Comparison of ENCODE assay signal across 8 mouse cellular contexts in the genomic region with DNA sequence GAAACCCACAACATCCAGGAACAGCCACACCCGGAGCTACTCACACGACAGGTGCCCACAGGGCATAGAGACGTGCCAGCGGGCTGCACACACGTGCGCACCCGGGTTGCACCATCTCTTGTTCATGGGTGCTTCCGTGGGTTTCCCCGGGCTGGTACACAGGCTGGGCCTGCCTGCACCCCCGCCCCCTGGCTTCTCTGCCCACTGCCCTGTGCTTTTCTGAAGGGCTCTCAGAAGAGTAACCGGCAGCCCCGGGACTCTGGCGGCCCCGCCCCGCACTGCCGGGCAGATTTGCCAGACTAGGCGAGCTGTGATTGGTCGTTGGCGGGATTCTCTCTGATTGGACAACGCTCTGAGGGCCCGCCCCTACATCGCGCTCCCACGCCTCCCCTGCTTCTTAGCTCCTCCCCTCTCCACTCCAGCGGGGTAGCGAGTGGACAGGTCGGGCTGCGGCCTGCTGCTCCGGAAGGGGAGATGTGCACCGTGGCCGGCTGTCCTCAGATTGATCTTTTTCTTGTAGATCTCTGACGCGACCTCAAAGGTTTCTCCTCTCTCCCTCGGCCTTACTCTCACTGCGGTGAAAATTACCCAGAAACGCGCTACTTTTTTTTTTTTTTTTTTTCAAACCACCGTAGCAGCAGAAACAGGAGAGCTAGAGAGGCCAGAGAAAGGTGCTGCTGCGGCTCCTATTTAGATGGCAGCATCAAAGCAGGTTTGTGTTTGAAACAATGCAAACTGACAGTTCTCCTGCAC. TPM values are rescaled to one million over a fixed set of nuclear protein-coding genes. Genes with fewer than 3 reads are reported as not detected.
A peak's percentile ranks its signal among the peaks of the same experiment; 100 is the strongest.
DNase-seq lines count a peak whose midpoint lies in the region; ATAC-seq and TF ChIP-seq lines count a peak whose summit lies in the region.

A gene (minus strand): TSS at position 66 of the 753 bp plus-strand sequence.

- H3K27me3 ChIP-seq in ES-Bruce4 (ENCODE audit: control insufficient read depth, insufficient read depth, low read length, poor library complexity, severe bottlenecking), result no peaks in the 10 kb centered on the region
- no peaks in the 10 kb centered on the region for H3K27me3 ChIP-seq in forebrain, embryonic 13.5 days
- H3K27me3 ChIP-seq in heart, postnatal 0 days (ENCODE audit: control insufficient read depth, insufficient read depth, low read length), result no peaks in the 10 kb centered on the region
- no peaks in the 10 kb centered on the region for H3K27me3 ChIP-seq in liver, embryonic 14.5 days (ENCODE audit: control insufficient read depth, insufficient read depth, low read length)
- no peaks in the 10 kb centered on the region for H3K27me3 ChIP-seq in stomach, embryonic 15.5 days (replicated peaks)

- peak within 1 kb of the TSS; percentile 73 for H3K4me2 ChIP-seq in forebrain, embryonic 13.5 days
- H3K4me2 ChIP-seq in heart, postnatal 0 days (ENCODE audit: low read depth, low read length), result peak within 1 kb of the TSS; percentile 76
- H3K4me2 ChIP-seq in liver, embryonic 14.5 days (ENCODE audit: low read depth), result peak within 1 kb of the TSS; percentile 64
- peak within 1 kb of the TSS; percentile 90 for H3K4me2 ChIP-seq in stomach, embryonic 15.5 days

- no peaks in the 10 kb centered on the region for H3K9me3 ChIP-seq in ES-Bruce4 (replicated peaks; ENCODE audit: control insufficient read depth, insufficient read depth, low read length, poor library complexity, severe bottlenecking)
- H3K9me3 ChIP-seq in forebrain, embryonic 13.5 days (replicated peaks), result no peaks in the 10 kb centered on the region
- no peaks in the 10 kb centered on the region for H3K9me3 ChIP-seq in heart, postnatal 0 days (replicated peaks; ENCODE audit: control insufficient read depth, low read length)
- no peaks in the 10 kb centered on the region for H3K9me3 ChIP-seq in liver, embryonic 14.5 days (ENCODE audit: control insufficient read depth, low read length)
- no peaks in the 10 kb centered on the region for H3K9me3 ChIP-seq in stomach, embryonic 15.5 days

- peak within 1 kb of the TSS; percentile 41 for H3K9ac ChIP-seq in ES-Bruce4 (ENCODE audit: low read depth, poor library complexity, severe bottlenecking)
- peak within 1 kb of the TSS; percentile 79 for H3K9ac ChIP-seq in forebrain, embryonic 13.5 days
- H3K9ac ChIP-seq in heart, postnatal 0 days (replicated peaks; ENCODE audit: low read depth, low read length), result peak within 1 kb of the TSS; percentile 64
- peak within 1 kb of the TSS; percentile 2; the same call in 1 of the 2 replicates for H3K9ac ChIP-seq in liver, embryonic 14.5 days (replicated peaks)
- peak within 1 kb of the TSS; percentile 47 for H3K9ac ChIP-seq in stomach, embryonic 15.5 days

- peak; percentile 73 for TF ChIP-seq POLR2A in ES-Bruce4 (IDR thresholded peaks at IDR 0.05; ENCODE audit: insufficient read depth, low read length)

- WGBS in forebrain, embryonic 13.5 days, result under 1% methylated on average over 38 of the region's 39 CpGs
- under 1% methylated on average over 37 of the region's 39 CpGs for WGBS in heart, postnatal 0 days
- under 1% methylated on average over 39 of the region's 39 CpGs for WGBS in liver, embryonic 14.5 days (ENCODE audit: insufficient replicate concordance)
- under 1% methylated on average over 38 of the region's 39 CpGs for WGBS in stomach, embryonic 15.5 days

- no peak within 1 kb of the TSS for H3K27ac ChIP-seq in ES-Bruce4 (ENCODE audit: insufficient read depth, low read length)
- H3K27ac ChIP-seq in forebrain, embryonic 13.5 days, result peak within 1 kb of the TSS; percentile 57
- peak within 1 kb of the TSS; percentile 43 for H3K27ac ChIP-seq in heart, postnatal 0 days (ENCODE audit: low read depth)
- H3K27ac ChIP-seq in liver, embryonic 14.5 days, result no peak within 1 kb of the TSS
- peak within 1 kb of the TSS; percentile 78 for H3K27ac ChIP-seq in stomach, embryonic 15.5 days

- ATAC-seq in forebrain, embryonic 13.5 days, result peak; percentile 99
- ATAC-seq in heart, postnatal 0 days (ENCODE audit: insufficient read depth, low read depth), result peak; percentile 100
- peak; percentile 92 for ATAC-seq in liver, embryonic 14.5 days (ENCODE audit: insufficient read depth)
- peak; percentile 98 for ATAC-seq in stomach, embryonic 15.5 days (ENCODE audit: insufficient read depth, low FRiP score, low read depth)

- peak within 1 kb of the TSS; percentile 82 for H3K4me3 ChIP-seq in ES-Bruce4 (ENCODE audit: low read depth, low read length)
- H3K4me3 ChIP-seq in forebrain, embryonic 13.5 days, result peak within 1 kb of the TSS; percentile 71
- H3K4me3 ChIP-seq in heart, postnatal 0 days (ENCODE audit: low read depth, low read length), result peak within 1 kb of the TSS; percentile 55
- peak within 1 kb of the TSS; percentile 54 to 56 for H3K4me3 ChIP-seq in liver, embryonic 14.5 days (ENCODE audit: insufficient read depth in 1 of 2, low read depth in 2 of 2, low read length in 2 of 2)
- peak within 1 kb of the TSS; percentile 67 for H3K4me3 ChIP-seq in stomach, embryonic 15.5 days (replicated peaks)

- H3K36me3 ChIP-seq in ES-Bruce4 (ENCODE audit: control insufficient read depth, insufficient read depth, low read length, poor library complexity, severe bottlenecking), result no peaks in the 10 kb centered on the region
- no peaks in the 10 kb centered on the region for H3K36me3 ChIP-seq in forebrain, embryonic 13.5 days (ENCODE audit: poor library complexity, severe bottlenecking)
- H3K36me3 ChIP-seq in heart, postnatal 0 days (replicated peaks; ENCODE audit: control insufficient read depth, insufficient read depth, low read length), result no peaks in the 10 kb centered on the region
- H3K36me3 ChIP-seq in liver, embryonic 14.5 days (replicated peaks; ENCODE audit: control insufficient read depth, insufficient read depth, low read depth), result no peaks in the 10 kb centered on the region
- H3K36me3 ChIP-seq in stomach, embryonic 15.5 days, result no peaks in the 10 kb centered on the region

- TF ChIP-seq EP300 in ES-Bruce4 (IDR thresholded peaks at IDR 0.05; ENCODE audit: insufficient read depth, low read depth, low read length), result no peak
- TF ChIP-seq EP300 in heart, postnatal 0 days (IDR thresholded peaks at IDR 0.05; ENCODE audit: low read depth), result no peak
- TF ChIP-seq EP300 in liver, embryonic 14.5 days (IDR thresholded peaks at IDR 0.05; ENCODE audit: low read depth), result no peak

- no peaks in the 10 kb centered on the region for H3K4me1 ChIP-seq in ES-Bruce4 (ENCODE audit: control insufficient read depth, insufficient read depth, low read length)
- peaks cover 39% of the 10 kb centered on the region for H3K4me1 ChIP-seq in forebrain, embryonic 13.5 days
- H3K4me1 ChIP-seq in heart, postnatal 0 days (ENCODE audit: control insufficient read depth, insufficient read depth), result 0 out of 2 replicates have a peak, but pooled peaks cover 5% of the 10 kb centered on the region
- H3K4me1 ChIP-seq in liver, embryonic 14.5 days (replicated peaks; ENCODE audit: control insufficient read depth in 2 of 2, insufficient read depth in 2 of 2, low read length in 1 of 2), result peaks cover 0 to 8% of the 10 kb centered on the region in 2 experiments; a peak in 2 of 4 replicates
- no peaks in the 10 kb centered on the region for H3K4me1 ChIP-seq in stomach, embryonic 15.5 days

- no peak for TF ChIP-seq CTCF in ES-Bruce4 (IDR thresholded peaks at IDR 0.05; ENCODE audit: low read depth, low read length)
- TF ChIP-seq CTCF in heart, postnatal 0 days (IDR thresholded peaks at IDR 0.05; ENCODE audit: low read depth), result peak; percentile 9; the same call in 1 of the 2 replicates
- no peak for TF ChIP-seq CTCF in liver, embryonic 14.5 days (IDR thresholded peaks at IDR 0.05; ENCODE audit: low read depth)

- peak; percentile 95 for DNase-seq in cerebellum, adult 11 months
- peak; percentile 97 for DNase-seq in heart, postnatal 0 days (ENCODE audit: low spot score)
- peak; percentile 97 for DNase-seq in kidney, postnatal 36 days
- DNase-seq in liver, embryonic 14.5 days (ENCODE audit: low read depth in 3 of 3, low spot score in 3 of 3), result peak; percentile 67 to 75 (median 71)
- DNase-seq in neural tube, embryonic 10.5 days (ENCODE audit: extremely low spot score, low spot score), result peak; percentile 90

RNA-seq across cellular contexts. Expression of the gene that starts here (rescaled TPM):
- 3.3 and 3.5 TPM in 2 replicates for polyA plus RNA-seq in ES-Bruce4 (2011; ENCODE audit: insufficient read depth, insufficient read length, low read depth, missing spikeins)
- 11.8 and 12.6 TPM in 2 replicates for polyA plus RNA-seq in forebrain, embryonic 13.5 days (2015; fragmentation: Nextera tagmentation; extraction: Ambion mirVana)
- 0.99 and 1.0 TPM in 2 replicates for total RNA-seq in heart, postnatal 0 days (2014; rRNA removed; ENCODE audit: low replicate concordance)
- 0.14 and 0.15 TPM in 2 replicates for polyA plus RNA-seq in heart, postnatal 0 days (2015; fragmentation: Nextera tagmentation; extraction: Ambion mirVana)
- 1.6 and 1.9 TPM in 2 replicates for polyA plus RNA-seq in liver, embryonic 14.5 days (2012; rRNA removed)
- 1.6 and 2.3 TPM in 2 replicates for polyA plus RNA-seq in liver, embryonic 14.5 days (2014; fragmentation: Nextera tagmentation; extraction: Ambion mirVana)
- 2.2 and 2.4 TPM in 2 replicates for polyA plus RNA-seq in stomach, embryonic 15.5 days (2015; fragmentation: Nextera tagmentation; extraction: Ambion mirVana)

Comparison
In these comparisons a context has a peak if more than half of its experiments do, and no peak if none do; other contexts are left out.
1. H3K27ac ChIP-seq: peak in forebrain, embryonic 13.5 days (single experiment), heart, postnatal 0 days (single experiment) and stomach, embryonic 15.5 days (single experiment); none in ES-Bruce4 (single experiment) and liver, embryonic 14.5 days (single experiment).
2. H3K9ac ChIP-seq: peak in every context shown above with its lines; median percentile 79 in forebrain, embryonic 13.5 days; 64 in heart, postnatal 0 days; 47 in stomach, embryonic 15.5 days; 41 in ES-Bruce4; 2 in liver, embryonic 14.5 days.
3. Peak in every context shown above with its lines, with median percentiles within 50 percentile points of each other: H3K4me3 ChIP-seq, DNase-seq, ATAC-seq and H3K4me2 ChIP-seq.